Mouse (Mus musculus): ENCODE results near the gene Nbea.

The Nbea gene

GRCm38 (mm10) chr3:55828481-55829256 is 354.8 kb downstream of the Nbea start:
- DNase-seq (ENCODE audit: low spot score), result peak; percentile 57

GRCm38 (mm10) chr3:55824864-55825263 is 358.6 kb downstream of the Nbea start:
- peak; percentile 22 for DNase-seq (ENCODE audit: low spot score)

- DNase-seq (ENCODE audit: low spot score), result no peak
Measured at GRCm38 (mm10) chr3:55819598-55819997, 363.9 kb downstream of the Nbea start.

- no peak for DNase-seq (ENCODE audit: low spot score)
Measured at GRCm38 (mm10) chr3:55818082-55818481, 365.4 kb downstream of the Nbea start.

- no peak for DNase-seq (ENCODE audit: low spot score)
Measured at GRCm38 (mm10) chr3:55816638-55817375, 366.7 kb downstream of the Nbea start.

- no peak for DNase-seq (ENCODE audit: low spot score)
Measured at GRCm38 (mm10) chr3:55816096-55816495, 367.4 kb downstream of the Nbea start.

- no peak for DNase-seq (ENCODE audit: low spot score)
Measured at GRCm38 (mm10) chr3:55814993-55815625, 368.4 kb downstream of the Nbea start.

GRCm38 (mm10) chr3:55794768-55795167 is 388.7 kb downstream of the Nbea start:
- no peak for DNase-seq (ENCODE audit: low spot score)

- DNase-seq (ENCODE audit: low spot score), result no peak
Measured at GRCm38 (mm10) chr3:55793842-55794575, 389.5 kb downstream of the Nbea start.

- no peak for DNase-seq (ENCODE audit: low spot score)
Measured at GRCm38 (mm10) chr3:55792251-55792650, 391.2 kb downstream of the Nbea start.

- no peak for DNase-seq (ENCODE audit: low spot score)
Measured at GRCm38 (mm10) chr3:55790609-55791008, 392.9 kb downstream of the Nbea start.

- no peak for DNase-seq (ENCODE audit: low spot score)
Measured at GRCm38 (mm10) chr3:55789856-55790255, 393.6 kb downstream of the Nbea start.

- DNase-seq (ENCODE audit: low spot score), result no peak
Measured at GRCm38 (mm10) chr3:55788621-55789201, 394.8 kb downstream of the Nbea start.

GRCm38 (mm10) chr3:55788214-55788586 is 395.3 kb downstream of the Nbea start:
- no peak for DNase-seq (ENCODE audit: low spot score)

GRCm38 (mm10) chr3:55787487-55788213 is 395.9 kb downstream of the Nbea start:
- DNase-seq (ENCODE audit: low spot score), result peak; percentile 71

- peak; percentile 37 for DNase-seq (ENCODE audit: low spot score)
Measured at GRCm38 (mm10) chr3:55786835-55787486, 396.5 kb downstream of the Nbea start.

- peak; percentile 11 for DNase-seq (ENCODE audit: low spot score)
Measured at GRCm38 (mm10) chr3:55785981-55786725, 397.3 kb downstream of the Nbea start.

- DNase-seq (ENCODE audit: low spot score), result no peak
Measured at GRCm38 (mm10) chr3:55785266-55785980, 398.1 kb downstream of the Nbea start.

GRCm38 (mm10) chr3:55784101-55784500 is 399.4 kb downstream of the Nbea start:
- DNase-seq (ENCODE audit: low spot score), result peak; percentile 41

Data from embryo, embryonic 10 days (tissue).